Mouse (Mus musculus): Measurements from ENCODE around the gene Pde10a. TPM values are rescaled to one million over a fixed set of nuclear protein-coding genes. Genes with fewer than 3 reads are reported as not detected.

The Pde10a gene
- polyA plus RNA-seq, 1 experiment: 0.34 TPM

GRCm38 (mm10) chr17:8541974-8542538, 16.9 kb downstream of the Pde10a start:
- Histone ChIP-seq H3K4me2 (ENCODE audit: low read depth) (no peak overlapping the region), H3K79me2 (ENCODE audit: control insufficient read depth, insufficient read depth) (no peaks in the 10 kb centered on the region), H3ac (ENCODE audit: control insufficient read depth, insufficient read length) (no peak overlapping the region), H3K4me3 (no peak overlapping the region), H3K27me3 (ENCODE audit: control insufficient read depth, insufficient read depth, insufficient read length) (no peaks in the 10 kb centered on the region), H3K36me3 (ENCODE audit: control insufficient read depth, insufficient read depth) (no peaks in the 10 kb centered on the region)
- TF ChIP-seq USF1 (IDR thresholded peaks at IDR 0.05; ENCODE audit: low read depth): no peak

- Histone ChIP-seq H3K4me3 (no peak overlapping the region), H3K4me2 (ENCODE audit: low read depth) (no peak overlapping the region), H3K79me2 (ENCODE audit: control insufficient read depth, insufficient read depth) (no peaks in the 10 kb centered on the region)
Observed at GRCm38 (mm10) chr17:8546366-8546765, 21.2 kb downstream of the Pde10a start.

GRCm38 (mm10) chr17:8548733-8549132, 23.6 kb downstream of the Pde10a start:
- H3K79me2 ChIP-seq (ENCODE audit: control insufficient read depth, insufficient read depth): no peaks in the 10 kb centered on the region
- TF ChIP-seq TCF3 (IDR thresholded peaks at IDR 0.05; ENCODE audit: insufficient read length, low read depth) (no peak), CEBPB (IDR thresholded peaks at IDR 0.05; ENCODE audit: insufficient read depth, poor library complexity, severe bottlenecking) (no peak), POLR2A (IDR thresholded peaks at IDR 0.05; ENCODE audit: insufficient read length, low read depth) (no peak), E2F4 (IDR thresholded peaks at IDR 0.05; ENCODE audit: insufficient read depth) (no peak), TCF12 (IDR thresholded peaks at IDR 0.05; ENCODE audit: insufficient read depth, poor library complexity, severe bottlenecking) (no peak), MYOD1 (IDR thresholded peaks at IDR 0.05; ENCODE audit: control insufficient read depth in 1 of 3, insufficient read length in 2 of 3, low read depth in 2 of 3) (no peak), USF1 (IDR thresholded peaks at IDR 0.05; ENCODE audit: low read depth) (no peak), MYOG (IDR thresholded peaks at IDR 0.05; ENCODE audit: control insufficient read depth in 1 of 3, insufficient read depth in 1 of 3, insufficient read length in 2 of 3, low read depth in 2 of 3) (no peak), MAX (IDR thresholded peaks at IDR 0.05; ENCODE audit: low read depth) (no peak), REST (IDR thresholded peaks at IDR 0.05; ENCODE audit: insufficient read depth, insufficient read length) (no peak), POLR2AphosphoS2 (IDR thresholded peaks at IDR 0.05; ENCODE audit: insufficient read length, low read depth) (no peak), SRF (IDR thresholded peaks at IDR 0.05; ENCODE audit: control insufficient read depth, insufficient read length, low read depth) (no peak)
- no peak overlapping the region for H3K4me2 ChIP-seq (ENCODE audit: low read depth)
- no peaks in the 10 kb centered on the region for H3K36me3 ChIP-seq (ENCODE audit: control insufficient read depth, insufficient read depth)
- peaks cover 6% of the 10 kb centered on the region for H3K27me3 ChIP-seq (ENCODE audit: control insufficient read depth, insufficient read depth, insufficient read length)
- no peak overlapping the region for H3ac ChIP-seq (ENCODE audit: control insufficient read depth, insufficient read length)
- no peak overlapping the region for H3K4me3 ChIP-seq

More at GRCm38 (mm10) chr17:8546366-8546765, 21.2 kb downstream of the Pde10a start:
- Histone ChIP-seq H3K36me3 (ENCODE audit: control insufficient read depth, insufficient read depth) (no peaks in the 10 kb centered on the region), H3ac (ENCODE audit: control insufficient read depth, insufficient read length) (no peak overlapping the region), H3K27me3 (ENCODE audit: control insufficient read depth, insufficient read depth, insufficient read length) (peaks cover 6% of the 10 kb centered on the region)
- no peak for TF ChIP-seq MAX (IDR thresholded peaks at IDR 0.05; ENCODE audit: low read depth)
- no peak for TF ChIP-seq TCF3 (IDR thresholded peaks at IDR 0.05; ENCODE audit: insufficient read length, low read depth)
- TF ChIP-seq MYOD1 (IDR thresholded peaks at IDR 0.05; ENCODE audit: control insufficient read depth in 1 of 3, insufficient read length in 2 of 3, low read depth in 2 of 3): no peak
- TF ChIP-seq POLR2AphosphoS2 (IDR thresholded peaks at IDR 0.05; ENCODE audit: insufficient read length, low read depth): no peak
- no peak for TF ChIP-seq MYOG (IDR thresholded peaks at IDR 0.05; ENCODE audit: control insufficient read depth in 1 of 3, insufficient read depth in 1 of 3, insufficient read length in 2 of 3, low read depth in 2 of 3)
- no peak for TF ChIP-seq CEBPB (IDR thresholded peaks at IDR 0.05; ENCODE audit: insufficient read depth, poor library complexity, severe bottlenecking)
- TF ChIP-seq TCF12 (IDR thresholded peaks at IDR 0.05; ENCODE audit: insufficient read depth, poor library complexity, severe bottlenecking): no peak
- TF ChIP-seq POLR2A (IDR thresholded peaks at IDR 0.05; ENCODE audit: insufficient read length, low read depth): no peak
- TF ChIP-seq SRF (IDR thresholded peaks at IDR 0.05; ENCODE audit: control insufficient read depth, insufficient read length, low read depth): no peak
- TF ChIP-seq E2F4 (IDR thresholded peaks at IDR 0.05; ENCODE audit: insufficient read depth): no peak
- no peak for TF ChIP-seq USF1 (IDR thresholded peaks at IDR 0.05; ENCODE audit: low read depth)

DNA sequence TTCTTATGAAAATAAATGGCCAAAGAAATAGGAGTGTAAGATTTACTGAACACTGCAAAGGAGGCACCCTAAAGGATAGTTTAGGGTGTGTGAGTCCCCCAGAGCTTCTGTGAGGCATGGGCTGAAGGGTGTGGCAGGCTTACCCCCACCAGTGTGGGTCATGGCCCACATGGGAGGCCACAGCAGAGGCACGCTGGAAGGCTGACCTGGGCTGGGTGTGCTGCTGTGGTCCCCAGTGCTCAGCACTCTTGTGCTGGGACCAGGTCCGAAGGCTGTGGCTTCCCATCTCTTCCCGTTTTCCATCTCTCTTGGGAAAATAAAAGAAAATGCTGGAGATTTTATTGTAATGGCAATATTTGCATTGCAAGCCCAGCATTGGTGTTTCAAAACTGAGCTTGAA, 26.5 kb downstream of the Pde10a start:
- Histone ChIP-seq H3K4me3 (no peak overlapping the region), H3K4me2 (ENCODE audit: low read depth) (no peak overlapping the region), H3K79me2 (ENCODE audit: control insufficient read depth, insufficient read depth) (no peaks in the 10 kb centered on the region), H3K27me3 (ENCODE audit: control insufficient read depth, insufficient read depth, insufficient read length) (peaks cover 6% of the 10 kb centered on the region), H3ac (ENCODE audit: control insufficient read depth, insufficient read length) (no peak overlapping the region), H3K36me3 (ENCODE audit: control insufficient read depth, insufficient read depth) (no peaks in the 10 kb centered on the region)
- TF ChIP-seq POLR2AphosphoS2 (IDR thresholded peaks at IDR 0.05; ENCODE audit: insufficient read length, low read depth): no peak
- TF ChIP-seq TCF12 (IDR thresholded peaks at IDR 0.05; ENCODE audit: insufficient read depth, poor library complexity, severe bottlenecking): no peak
- TF ChIP-seq MAX (IDR thresholded peaks at IDR 0.05; ENCODE audit: low read depth): no peak
- no peak for TF ChIP-seq TCF3 (IDR thresholded peaks at IDR 0.05; ENCODE audit: insufficient read length, low read depth)
- TF ChIP-seq SRF (IDR thresholded peaks at IDR 0.05; ENCODE audit: control insufficient read depth, insufficient read length, low read depth): no peak
- TF ChIP-seq POLR2A (IDR thresholded peaks at IDR 0.05; ENCODE audit: insufficient read length, low read depth): no peak
- TF ChIP-seq E2F4 (IDR thresholded peaks at IDR 0.05; ENCODE audit: insufficient read depth): no peak
- TF ChIP-seq CEBPB (IDR thresholded peaks at IDR 0.05; ENCODE audit: insufficient read depth, poor library complexity, severe bottlenecking): no peak
- TF ChIP-seq MYOD1 (IDR thresholded peaks at IDR 0.05; ENCODE audit: control insufficient read depth in 1 of 3, insufficient read length in 2 of 3, low read depth in 2 of 3): no peak
- no peak for TF ChIP-seq REST (IDR thresholded peaks at IDR 0.05; ENCODE audit: insufficient read depth, insufficient read length)
- TF ChIP-seq MYOG (IDR thresholded peaks at IDR 0.05; ENCODE audit: control insufficient read depth in 1 of 3, insufficient read depth in 1 of 3, insufficient read length in 2 of 3, low read depth in 2 of 3): no peak
- TF ChIP-seq USF1 (IDR thresholded peaks at IDR 0.05; ENCODE audit: low read depth): no peak

Measured in myocyte (in vitro differentiated cells).